Mouse (Mus musculus): ENCODE data around the gene Drd1. TPM values are rescaled to one million over a fixed set of nuclear protein-coding genes. Genes with fewer than 3 reads are reported as not detected.

The Drd1 gene
- polyA plus RNA-seq, 1 experiment from 2014 or later = not detected

DNA sequence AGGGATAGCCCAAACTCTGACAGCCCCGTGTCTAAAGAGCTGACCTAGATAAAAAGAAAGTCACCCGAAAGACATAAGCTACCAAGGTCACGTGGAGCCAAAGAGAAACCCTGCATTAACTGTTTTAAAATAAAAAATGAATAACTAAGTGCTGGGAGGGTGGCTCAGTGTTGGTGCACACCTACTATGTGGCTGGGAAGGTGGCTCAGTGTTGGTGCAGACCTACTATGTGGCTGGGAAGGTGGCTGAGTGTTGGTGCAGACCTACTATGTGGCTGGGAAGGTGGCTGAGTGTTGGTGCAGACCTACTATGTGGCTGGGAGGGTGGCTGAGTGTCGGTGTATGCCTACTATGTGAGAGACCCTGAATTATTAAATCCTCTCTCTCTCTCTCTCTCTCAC lies 21.9 kb downstream of the Drd1 start:
- WGBS = 85% methylated on average over 4 of the region's 4 CpGs
- H3K27ac ChIP-seq = no peak overlapping the region
- H3K27me3 ChIP-seq = peaks cover 6% of the 10 kb centered on the region; the same call in 1 of the 2 replicates
- H3K9ac ChIP-seq = no peak overlapping the region
- H3K4me1 ChIP-seq = no peaks in the 10 kb centered on the region
- no peak overlapping the region for H3K4me3 ChIP-seq
- no peak overlapping the region for H3K4me2 ChIP-seq (replicated peaks)
- H3K9me3 ChIP-seq = no peaks in the 10 kb centered on the region
- no peak for ATAC-seq (ENCODE audit: low FRiP score, low read depth)
- no peaks in the 10 kb centered on the region for H3K36me3 ChIP-seq

DNA sequence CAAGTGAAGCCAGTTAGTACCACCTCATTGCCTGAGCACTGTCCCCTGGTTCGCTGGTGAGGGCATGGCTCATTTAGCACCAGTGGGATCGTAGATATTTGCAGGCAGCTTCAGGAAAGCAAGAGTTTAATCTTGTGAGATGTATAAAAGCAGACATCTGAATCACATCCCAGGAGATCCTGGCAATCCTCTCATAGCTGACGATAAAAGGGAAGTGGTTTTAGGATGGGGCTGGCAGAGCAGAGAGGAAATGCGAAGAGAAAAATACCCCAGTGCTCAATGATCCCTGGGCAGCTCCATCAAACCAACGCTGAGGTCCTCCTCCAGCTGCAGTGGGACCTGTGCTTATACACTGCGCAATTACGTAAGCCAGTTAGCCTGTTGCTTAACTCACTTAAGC lies 28.4 kb downstream of the Drd1 start:
- no peaks in the 10 kb centered on the region for H3K36me3 ChIP-seq
- H3K27ac ChIP-seq = no peak overlapping the region
- no peak overlapping the region for H3K4me3 ChIP-seq
- H3K4me2 ChIP-seq (replicated peaks) = no peak overlapping the region
- no peak overlapping the region for H3K9ac ChIP-seq
- no peaks in the 10 kb centered on the region for H3K9me3 ChIP-seq
- no peaks in the 10 kb centered on the region for H3K4me1 ChIP-seq
- H3K27me3 ChIP-seq = 0 out of 2 replicates have a peak, but pooled peaks cover 6% of the 10 kb centered on the region
- 77% methylated on average over 7 of the region's 7 CpGs for WGBS
- ATAC-seq (ENCODE audit: low FRiP score, low read depth) = no peak

DNA sequence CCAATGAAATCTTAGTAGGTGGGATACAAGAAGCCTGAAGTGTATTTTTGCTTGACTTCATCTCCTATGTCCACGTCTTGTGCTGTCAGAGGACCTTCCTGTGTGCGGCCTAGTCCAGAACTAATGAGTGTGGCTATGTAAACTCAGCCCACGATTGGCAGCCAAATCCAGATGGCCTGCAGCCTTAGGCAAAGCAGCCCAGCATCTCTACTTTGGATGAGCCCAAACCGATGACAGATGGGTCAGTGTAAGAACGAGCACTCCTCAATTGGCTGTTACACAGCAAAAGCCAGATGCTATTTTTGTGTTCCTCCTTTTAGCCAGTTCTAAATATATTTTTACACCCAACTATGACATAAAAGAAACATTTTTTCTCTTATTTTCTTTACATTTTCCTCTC lies 32.2 kb downstream of the Drd1 start:
- no peaks in the 10 kb centered on the region for H3K9me3 ChIP-seq
- no peak overlapping the region for H3K9ac ChIP-seq
- H3K4me3 ChIP-seq = no peak overlapping the region
- no peaks in the 10 kb centered on the region for H3K36me3 ChIP-seq
- no peaks in the 10 kb centered on the region for H3K4me1 ChIP-seq
- no peak for ATAC-seq (ENCODE audit: low FRiP score, low read depth)
- WGBS = 67% methylated on average over 5 of the region's 5 CpGs
- H3K4me2 ChIP-seq (replicated peaks) = no peak overlapping the region
- H3K27ac ChIP-seq = no peak overlapping the region
- H3K27me3 ChIP-seq = 0 out of 2 replicates have a peak, but pooled peaks cover 4% of the 10 kb centered on the region

DNA sequence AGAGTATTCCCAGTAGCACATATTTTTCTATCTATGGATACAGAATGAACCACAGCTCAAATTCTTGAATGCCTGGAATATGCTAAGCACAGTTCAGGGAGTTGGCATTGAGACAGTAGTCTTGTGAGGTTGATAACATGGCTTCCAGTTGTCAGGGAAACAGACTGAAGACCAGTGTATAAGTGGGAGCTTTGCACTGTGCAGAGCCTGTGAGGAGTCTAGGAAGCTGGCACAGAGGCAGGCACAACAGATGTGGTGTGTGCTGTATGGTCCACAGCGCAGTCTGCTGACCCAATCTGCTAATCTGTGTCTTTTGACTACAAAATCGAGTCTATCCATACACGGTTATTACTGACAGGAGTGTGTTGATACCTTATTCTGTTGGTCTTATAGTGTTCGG lies 46.8 kb downstream of the Drd1 start:
- WGBS = 95% methylated on average over 4 of the region's 4 CpGs
- H3K27me3 ChIP-seq = peaks cover 30% of the 10 kb centered on the region
- no peak overlapping the region for H3K4me3 ChIP-seq
- H3K9me3 ChIP-seq = no peaks in the 10 kb centered on the region
- H3K9ac ChIP-seq = no peak overlapping the region
- no peak for ATAC-seq (ENCODE audit: low FRiP score, low read depth)
- H3K36me3 ChIP-seq = no peaks in the 10 kb centered on the region
- H3K4me1 ChIP-seq = no peaks in the 10 kb centered on the region
- H3K27ac ChIP-seq = no peak overlapping the region
- H3K4me2 ChIP-seq (replicated peaks) = no peak overlapping the region

Other genes with a start within 250 kb of the Drd1 start
- gene Sfxn1, start 16.2 kb upstream of the Drd1 start, polyA plus RNA-seq (2015; fragmentation: Nextera tagmentation; extraction: Ambion mirVana) = 51.7 and 53.7 TPM in 2 replicates
- gene Hrh2, start 136.4 kb upstream of the Drd1 start, polyA plus RNA-seq (2015; fragmentation: Nextera tagmentation; extraction: Ambion mirVana) = 0.11 TPM in 1 of 2 replicates, not detected in the other

All from limb, embryonic 13.5 days (tissue).